Mouse (Mus musculus): Measurements from ENCODE around the gene Peli2. TPM values are rescaled to one million over a fixed set of nuclear protein-coding genes. Genes with fewer than 3 reads are reported as not detected.

The Peli2 gene
- total RNA-seq, 1 experiment: 1.6 TPM

DNA sequence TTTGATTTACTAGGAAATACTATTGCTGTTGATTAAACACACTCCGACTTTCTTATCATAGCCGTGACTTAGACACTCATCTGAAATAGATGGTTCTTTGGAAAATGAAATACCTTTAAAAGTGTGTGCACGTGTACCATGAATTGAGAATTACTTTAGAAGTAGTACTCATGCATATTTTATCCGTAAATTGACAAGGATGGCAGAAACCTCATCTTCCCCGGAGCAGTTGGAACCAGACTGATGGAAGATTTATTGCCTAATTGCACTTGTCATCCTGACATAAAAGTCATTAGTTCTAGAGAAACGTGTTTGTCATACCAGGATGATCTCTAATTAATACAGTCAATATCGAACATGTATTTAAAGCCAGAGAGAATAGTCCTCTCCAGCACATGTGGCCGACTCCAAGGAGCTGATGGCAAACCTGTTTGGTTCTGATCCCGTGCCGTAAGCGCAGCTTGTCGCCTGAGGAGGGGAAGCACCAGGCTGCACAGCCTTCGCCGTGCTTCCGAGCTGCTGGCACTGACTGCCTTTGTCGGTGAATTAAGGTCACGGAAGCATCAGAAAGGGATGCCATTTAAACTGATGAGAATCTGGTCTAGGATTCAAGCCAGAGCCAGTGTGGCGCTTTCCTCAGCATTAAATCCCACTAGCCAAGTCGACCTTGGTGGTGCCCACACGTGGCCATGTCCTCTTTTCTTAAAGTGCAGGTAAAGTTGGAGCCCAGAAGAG lies 114.3 kb downstream of the Peli2 start:
- no peak overlapping the region for H3K27ac ChIP-seq (ENCODE audit: insufficient read depth, low read depth, low read length, poor library complexity, severe bottlenecking)
- no peak for DNase-seq (ENCODE audit: low read depth, low spot score)
- H3K9ac ChIP-seq (ENCODE audit: insufficient read depth, low read depth, low read length, poor library complexity, severe bottlenecking): no peak overlapping the region
- TF ChIP-seq CHD2 (IDR thresholded peaks at IDR 0.05; ENCODE audit: low read depth, low read length): no peak
- TF ChIP-seq ZC3H11A (IDR thresholded peaks at IDR 0.05; ENCODE audit: borderline replicate concordance, low read depth, low read length): no peak
- TF ChIP-seq ZNF384 (IDR thresholded peaks at IDR 0.05; ENCODE audit: low read depth, low read length): no peak
- no peak for TF ChIP-seq HCFC1 (IDR thresholded peaks at IDR 0.05; ENCODE audit: borderline replicate concordance, insufficient read depth, low read length)
- no peak for TF ChIP-seq MAFK (IDR thresholded peaks at IDR 0.05; ENCODE audit: insufficient read depth, low read depth, low read length)
- H3K9me3 ChIP-seq (ENCODE audit: control insufficient read depth, insufficient read depth, low read depth, low read length): no peaks in the 10 kb centered on the region
- no peak overlapping the region for H3K4me3 ChIP-seq (ENCODE audit: insufficient read depth in 1 of 2, low read depth in 1 of 2, low read length in 2 of 2, poor library complexity in 1 of 2, severe bottlenecking in 1 of 2)
- H3K4me1 ChIP-seq (ENCODE audit: control insufficient read depth in 2 of 2, insufficient read depth in 2 of 2, low read length in 2 of 2, poor library complexity in 1 of 2): no peaks in the 10 kb centered on the region
- H3K36me3 ChIP-seq (ENCODE audit: control insufficient read depth, insufficient read depth, low read length, poor library complexity, severe bottlenecking): no peaks in the 10 kb centered on the region
- in situ Hi-C loops (cut with MboI; ENCODE audit: low sequenced_read_pairs in 2 of 2, unreplicated experiment in 2 of 2): no loop called here

- H3K36me3 ChIP-seq (ENCODE audit: control insufficient read depth, insufficient read depth, low read length, poor library complexity, severe bottlenecking): no peaks in the 10 kb centered on the region
- H3K27ac ChIP-seq (ENCODE audit: insufficient read depth, low read depth, low read length, poor library complexity, severe bottlenecking): no peak overlapping the region
- no peaks in the 10 kb centered on the region for H3K9me3 ChIP-seq (ENCODE audit: control insufficient read depth, insufficient read depth, low read depth, low read length)
- in situ Hi-C loops (cut with MboI; ENCODE audit: low sequenced_read_pairs in 2 of 2, unreplicated experiment in 2 of 2): no loop called here
- no peak for TF ChIP-seq ZNF384 (IDR thresholded peaks at IDR 0.05; ENCODE audit: low read depth, low read length)
- TF ChIP-seq MAFK (IDR thresholded peaks at IDR 0.05; ENCODE audit: insufficient read depth, low read depth, low read length): no peak
- TF ChIP-seq CHD2 (IDR thresholded peaks at IDR 0.05; ENCODE audit: low read depth, low read length): no peak
- no peak for TF ChIP-seq HCFC1 (IDR thresholded peaks at IDR 0.05; ENCODE audit: borderline replicate concordance, insufficient read depth, low read length)
- TF ChIP-seq ZC3H11A (IDR thresholded peaks at IDR 0.05; ENCODE audit: borderline replicate concordance, low read depth, low read length): no peak
- H3K4me3 ChIP-seq (ENCODE audit: insufficient read depth in 1 of 2, low read depth in 1 of 2, low read length in 2 of 2, poor library complexity in 1 of 2, severe bottlenecking in 1 of 2): no peak overlapping the region
- no peak overlapping the region for H3K9ac ChIP-seq (ENCODE audit: insufficient read depth, low read depth, low read length, poor library complexity, severe bottlenecking)
- H3K4me1 ChIP-seq (ENCODE audit: control insufficient read depth in 2 of 2, insufficient read depth in 2 of 2, low read length in 2 of 2, poor library complexity in 1 of 2): no peaks in the 10 kb centered on the region
- no peak for DNase-seq (ENCODE audit: low read depth, low spot score)
Observed at GRCm38 (mm10) chr14:48241335-48241734, 120.7 kb downstream of the Peli2 start.

- in situ Hi-C loops (cut with MboI; ENCODE audit: low sequenced_read_pairs in 2 of 2, unreplicated experiment in 2 of 2): no loop called here
- H3K4me3 ChIP-seq (ENCODE audit: insufficient read depth in 1 of 2, low read depth in 1 of 2, low read length in 2 of 2, poor library complexity in 1 of 2, severe bottlenecking in 1 of 2): no peak overlapping the region
- H3K27ac ChIP-seq (ENCODE audit: insufficient read depth, low read depth, low read length, poor library complexity, severe bottlenecking): no peak overlapping the region
- TF ChIP-seq HCFC1 (IDR thresholded peaks at IDR 0.05; ENCODE audit: borderline replicate concordance, insufficient read depth, low read length) (no peak), MAFK (IDR thresholded peaks at IDR 0.05; ENCODE audit: insufficient read depth, low read depth, low read length) (no peak), CHD2 (IDR thresholded peaks at IDR 0.05; ENCODE audit: low read depth, low read length) (no peak), ZNF384 (IDR thresholded peaks at IDR 0.05; ENCODE audit: low read depth, low read length) (no peak), ZC3H11A (IDR thresholded peaks at IDR 0.05; ENCODE audit: borderline replicate concordance, low read depth, low read length) (no peak)
- no peaks in the 10 kb centered on the region for H3K36me3 ChIP-seq (ENCODE audit: control insufficient read depth, insufficient read depth, low read length, poor library complexity, severe bottlenecking)
- no peaks in the 10 kb centered on the region for H3K9me3 ChIP-seq (ENCODE audit: control insufficient read depth, insufficient read depth, low read depth, low read length)
- H3K9ac ChIP-seq (ENCODE audit: insufficient read depth, low read depth, low read length, poor library complexity, severe bottlenecking): no peak overlapping the region
- no peak for DNase-seq (ENCODE audit: low read depth, low spot score)
- no peaks in the 10 kb centered on the region for H3K4me1 ChIP-seq (ENCODE audit: control insufficient read depth in 2 of 2, insufficient read depth in 2 of 2, low read length in 2 of 2, poor library complexity in 1 of 2)
Observed at GRCm38 (mm10) chr14:48246236-48246635, 125.6 kb downstream of the Peli2 start.

GRCm38 (mm10) chr14:48246963-48247362 lies 126.3 kb downstream of the Peli2 start:
- in situ Hi-C loops (cut with MboI; ENCODE audit: low sequenced_read_pairs in 2 of 2, unreplicated experiment in 2 of 2): no loop called here

More at GRCm38 (mm10) chr14:48246963-48247362, 126.3 kb downstream of the Peli2 start:
- no peaks in the 10 kb centered on the region for H3K9me3 ChIP-seq (ENCODE audit: control insufficient read depth, insufficient read depth, low read depth, low read length)
- TF ChIP-seq MAFK (IDR thresholded peaks at IDR 0.05; ENCODE audit: insufficient read depth, low read depth, low read length) (no peak), ZC3H11A (IDR thresholded peaks at IDR 0.05; ENCODE audit: borderline replicate concordance, low read depth, low read length) (no peak), CHD2 (IDR thresholded peaks at IDR 0.05; ENCODE audit: low read depth, low read length) (no peak), HCFC1 (IDR thresholded peaks at IDR 0.05; ENCODE audit: borderline replicate concordance, insufficient read depth, low read length) (no peak), ZNF384 (IDR thresholded peaks at IDR 0.05; ENCODE audit: low read depth, low read length) (no peak)
- DNase-seq (ENCODE audit: low read depth, low spot score): no peak
- H3K4me1 ChIP-seq (ENCODE audit: control insufficient read depth in 2 of 2, insufficient read depth in 2 of 2, low read length in 2 of 2, poor library complexity in 1 of 2): no peaks in the 10 kb centered on the region
- no peak overlapping the region for H3K9ac ChIP-seq (ENCODE audit: insufficient read depth, low read depth, low read length, poor library complexity, severe bottlenecking)
- no peaks in the 10 kb centered on the region for H3K36me3 ChIP-seq (ENCODE audit: control insufficient read depth, insufficient read depth, low read length, poor library complexity, severe bottlenecking)
- H3K27ac ChIP-seq (ENCODE audit: insufficient read depth, low read depth, low read length, poor library complexity, severe bottlenecking): no peak overlapping the region
- no peak overlapping the region for H3K4me3 ChIP-seq (ENCODE audit: insufficient read depth in 1 of 2, low read depth in 1 of 2, low read length in 2 of 2, poor library complexity in 1 of 2, severe bottlenecking in 1 of 2)

All from ES-E14 (cell line).